Mouse (Mus musculus) midbrain, embryonic 13.5 days (tissue): ENCODE measurements around the gene Gm45062. TPM values are rescaled to one million over a fixed set of nuclear protein-coding genes. Genes with fewer than 3 reads are reported as not detected.

Source experiments
- ATAC-seq: fragments of 200-750 bp; cut with Nextera tagmentation; 2 replicates; pipeline ENCODE4 v1.8.0; 2017; ENCODE audit warnings: mild to moderate bottlenecking, moderate TSS enrichment, moderate library complexity
- H3K27ac ChIP-seq: fragments of 300-500 bp; sonication (generic); 2 replicates; pipeline ENCODE4 v1.5.1; 2015; ENCODE audit warnings: inconsistent platforms, mild to moderate bottlenecking, moderate library complexity
- H3K27me3 ChIP-seq: fragments of 300-500 bp; sonication (generic); 2 replicates; pipeline ENCODE4 v1.6.1; 2015; ENCODE audit warnings: mild to moderate bottlenecking, inconsistent platforms
- H3K36me3 ChIP-seq: fragments of 300-500 bp; sonication (generic); 2 replicates; pipeline ENCODE4 v1.6.1; 2015; ENCODE audit warnings: mild to moderate bottlenecking, inconsistent platforms
- H3K4me1 ChIP-seq: fragments of 300-500 bp; sonication (generic); replicated peaks from 2 replicates; pipeline ENCODE4 v1.6.1; 2015; ENCODE audit warnings: inconsistent platforms
- H3K4me2 ChIP-seq: fragments of 300-500 bp; sonication (generic); replicated peaks from 2 replicates; pipeline ENCODE4 v1.6.1; 2015; ENCODE audit warnings: moderate library complexity, mild to moderate bottlenecking, inconsistent platforms
- H3K4me3 ChIP-seq: fragments of 300-500 bp; sonication (generic); replicated peaks from 2 replicates; pipeline ENCODE4 v1.5.1; 2015; ENCODE audit warnings: mild to moderate bottlenecking, inconsistent platforms
- H3K9ac ChIP-seq: fragments of 300-500 bp; sonication (generic); replicated peaks from 2 replicates; pipeline ENCODE4 v1.6.1; 2015; ENCODE audit warnings: mild to moderate bottlenecking, inconsistent platforms
- H3K9me3 ChIP-seq: fragments of 300-500 bp; sonication (generic); 2 replicates; pipeline ENCODE4 v1.6.1; 2016; ENCODE audit warnings: mild to moderate bottlenecking, inconsistent platforms
- WGBS: fragments of 180-500 bp; shearing (Covaris S2); methylation state at CpG from one replicate; pipeline ENCODE4 v1.1.7; 2015; 5-methylcytosine and 5-hydroxymethylcytosine counted together
- polyA plus RNA-seq: library from polyadenylated mRNA; unstranded; fragments of >200 nt; fragmentation: Nextera tagmentation; extraction: Ambion mirVana; gene quantifications from 2 replicates; pipeline ENCODE4 v1.2.1, GENCODE M21; 2015

Gm45062 gene
- polyA plus RNA-seq, 1 experiment from 2014 or later = 18.8 TPM

DNA sequence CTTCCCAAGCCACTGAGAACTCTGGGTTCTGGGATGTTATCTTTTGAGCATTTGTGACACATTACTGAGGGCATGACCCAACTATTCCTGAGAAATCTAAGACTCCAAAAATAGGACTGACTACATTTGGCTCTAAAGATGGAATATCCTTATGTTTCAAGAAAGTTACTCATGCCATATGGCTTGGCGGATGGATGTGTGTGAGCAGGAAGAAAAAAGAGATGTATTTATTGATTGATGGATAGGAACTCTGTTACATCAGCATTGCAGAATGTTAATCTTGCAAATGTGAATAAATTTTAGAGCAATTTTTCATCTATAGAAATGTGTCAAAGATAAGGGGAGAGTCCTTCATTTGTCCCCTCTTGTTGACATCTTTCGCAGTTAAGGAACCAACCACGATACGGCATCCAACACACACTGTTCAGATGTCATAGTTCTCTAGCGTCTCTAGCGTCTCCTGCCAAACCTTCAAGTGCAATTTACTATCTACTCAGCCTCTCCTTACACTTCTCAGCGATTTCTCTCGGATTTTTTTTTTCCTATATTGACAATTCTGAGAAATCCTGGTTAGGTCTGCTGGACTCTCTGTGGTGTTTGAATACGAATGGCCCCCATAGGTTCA is 171.5 kb downstream of the Gm45062 start:
- ATAC-seq = no peak
- Histone ChIP-seq H3K4me1 (no peaks in the 10 kb centered on the region; the same call in 1 of the 2 replicates), H3K36me3 (0 out of 2 replicates have a peak, but pooled peaks cover 6% of the 10 kb centered on the region), H3K9me3 (no peaks in the 10 kb centered on the region), H3K27ac (no peak overlapping the region), H3K4me2 (no peak overlapping the region), H3K27me3 (no peaks in the 10 kb centered on the region), H3K9ac (no peak overlapping the region), H3K4me3 (no peak overlapping the region)
- 92% methylated on average over 9 of the region's 9 CpGs for WGBS

DNA sequence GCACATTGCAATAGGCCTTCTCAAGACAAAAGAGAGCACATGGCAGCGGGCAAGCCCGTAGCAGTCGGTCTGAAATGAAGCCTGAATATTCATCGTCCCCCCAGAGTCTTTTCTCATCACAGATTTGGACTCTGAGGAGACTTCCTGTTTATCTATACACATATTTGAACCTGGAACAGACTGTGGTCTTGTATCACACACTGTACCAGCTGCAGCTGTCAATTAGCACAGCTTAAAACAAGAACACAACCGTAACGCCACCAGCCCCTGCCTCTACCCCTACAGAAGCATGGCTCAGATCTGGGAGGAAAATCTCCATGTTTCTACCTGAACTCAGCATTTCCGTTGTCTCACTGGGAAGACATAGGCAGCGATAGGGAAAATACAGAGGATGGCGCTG is 173.9 kb downstream of the Gm45062 start:
- Histone ChIP-seq H3K36me3 (no peaks in the 10 kb centered on the region), H3K27me3 (no peaks in the 10 kb centered on the region), H3K4me2 (no peak overlapping the region), H3K4me1 (no peaks in the 10 kb centered on the region; the same call in 1 of the 2 replicates), H3K4me3 (no peak overlapping the region), H3K9ac (no peak overlapping the region), H3K27ac (no peak overlapping the region), H3K9me3 (no peaks in the 10 kb centered on the region)
- 70% methylated on average over 9 of the region's 9 CpGs for WGBS
- ATAC-seq = no peak

DNA sequence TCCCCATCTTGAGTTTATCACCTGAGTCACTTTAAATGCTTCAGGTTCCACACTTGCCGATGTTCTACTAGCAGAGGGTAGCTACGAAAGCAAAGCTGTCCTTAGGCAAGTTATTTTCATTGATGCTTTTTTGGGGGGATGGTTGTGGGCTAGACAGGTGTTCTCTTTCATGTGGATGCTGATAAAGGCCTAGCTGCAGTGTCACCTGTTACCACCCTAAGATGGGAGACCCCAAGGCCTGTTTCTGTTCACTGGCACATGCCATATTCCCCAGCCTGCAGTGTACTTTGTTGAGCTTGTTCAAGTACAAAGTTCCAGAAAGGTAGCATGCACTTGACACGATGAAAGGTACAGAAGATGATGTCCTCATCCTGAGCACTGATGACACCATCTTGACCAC is 178.7 kb downstream of the Gm45062 start:
- Histone ChIP-seq H3K36me3 (no peaks in the 10 kb centered on the region), H3K27ac (no peak overlapping the region), H3K4me2 (no peak overlapping the region), H3K4me3 (no peak overlapping the region), H3K9ac (no peak overlapping the region), H3K9me3 (0 out of 2 replicates have a peak, but pooled peaks cover 5% of the 10 kb centered on the region), H3K27me3 (no peaks in the 10 kb centered on the region), H3K4me1 (no peaks in the 10 kb centered on the region; the same call in 1 of the 2 replicates)
- no peak for ATAC-seq
- WGBS = 94% methylated on average over 3 of the region's 3 CpGs

DNA sequence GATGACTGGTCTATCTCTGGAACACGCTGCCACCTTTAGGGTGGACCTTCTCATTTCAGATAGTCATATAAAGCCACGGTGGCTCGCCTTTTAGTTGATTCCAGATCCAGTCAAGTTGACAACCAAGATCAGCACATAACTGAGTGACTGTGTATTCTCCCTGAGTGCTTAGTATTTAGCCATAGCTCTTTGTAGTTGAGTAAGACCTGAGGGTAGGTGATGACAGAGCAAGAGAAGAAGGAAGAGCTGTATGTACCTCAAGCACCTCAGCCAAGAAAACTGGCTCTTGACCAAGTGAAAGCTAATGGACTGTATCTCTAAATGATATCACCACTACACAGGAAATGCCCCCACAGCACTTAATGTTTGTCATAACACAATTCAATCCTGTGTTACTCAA is 182.6 kb downstream of the Gm45062 start:
- Histone ChIP-seq H3K4me3 (no peak overlapping the region), H3K4me1 (peaks cover 3% of the 10 kb centered on the region), H3K9ac (no peak overlapping the region), H3K36me3 (no peaks in the 10 kb centered on the region), H3K27me3 (no peaks in the 10 kb centered on the region), H3K4me2 (no peak overlapping the region), H3K9me3 (0 out of 2 replicates have a peak, but pooled peaks cover 5% of the 10 kb centered on the region), H3K27ac (no peak overlapping the region)
- no peak for ATAC-seq
- WGBS = 86% methylated on average over 3 of the region's 3 CpGs

DNA sequence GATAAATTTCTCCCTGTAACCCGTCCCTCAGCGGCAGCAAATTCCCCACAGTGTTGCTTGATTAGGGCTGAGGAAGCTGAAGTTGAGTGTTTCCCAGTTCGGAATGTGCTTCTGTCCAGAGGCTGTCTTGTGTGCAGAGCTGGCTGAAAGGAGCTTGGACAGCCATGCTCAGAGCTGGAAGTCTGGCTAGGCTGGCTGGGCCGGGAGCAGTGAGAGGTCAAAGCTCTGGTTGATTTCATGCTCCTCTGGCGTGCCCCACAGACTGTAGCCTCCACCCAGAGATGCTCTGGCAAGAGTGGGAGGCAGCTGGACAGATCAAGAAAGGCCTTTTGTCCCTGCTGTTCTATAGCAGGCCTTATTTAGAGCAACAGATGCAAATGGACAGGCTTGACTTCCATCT is 187.5 kb downstream of the Gm45062 start:
- WGBS = 38% methylated on average over 5 of the region's 5 CpGs

DNA sequence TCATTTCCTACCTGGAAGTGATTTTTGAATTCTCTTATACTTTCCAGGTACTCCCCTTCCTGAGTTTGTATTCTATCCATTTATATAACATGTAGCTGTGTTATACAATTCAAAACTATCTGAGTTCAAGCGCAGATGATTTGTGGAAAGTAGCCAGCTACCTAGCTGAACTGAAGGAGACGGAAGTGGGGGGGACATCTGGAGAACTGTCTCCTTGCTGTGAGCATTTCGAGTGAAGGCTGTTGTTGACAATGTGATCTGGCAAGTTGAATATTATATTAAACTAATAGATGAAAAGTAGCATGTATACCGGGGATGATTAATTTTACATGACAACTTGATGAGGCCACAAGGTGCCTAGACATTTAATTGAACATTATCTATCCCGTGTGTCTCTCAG is 196.3 kb downstream of the Gm45062 start:
- Histone ChIP-seq H3K36me3 (no peaks in the 10 kb centered on the region), H3K4me2 (no peak overlapping the region)
- WGBS = 89% methylated on average over 5 of the region's 5 CpGs

More for the DNA sequence above, 187.5 kb downstream of the Gm45062 start:
- peak; percentile 77 for ATAC-seq
- Histone ChIP-seq H3K27ac (0 out of 2 replicates have a peak overlapping the region, but pooled peaks have one; percentile 8), H3K36me3 (no peaks in the 10 kb centered on the region), H3K4me2 (no peak overlapping the region), H3K4me3 (no peak overlapping the region), H3K4me1 (peaks cover 12% of the 10 kb centered on the region), H3K9ac (no peak overlapping the region), H3K9me3 (0 out of 2 replicates have a peak, but pooled peaks cover 5% of the 10 kb centered on the region), H3K27me3 (no peaks in the 10 kb centered on the region)

DNA sequence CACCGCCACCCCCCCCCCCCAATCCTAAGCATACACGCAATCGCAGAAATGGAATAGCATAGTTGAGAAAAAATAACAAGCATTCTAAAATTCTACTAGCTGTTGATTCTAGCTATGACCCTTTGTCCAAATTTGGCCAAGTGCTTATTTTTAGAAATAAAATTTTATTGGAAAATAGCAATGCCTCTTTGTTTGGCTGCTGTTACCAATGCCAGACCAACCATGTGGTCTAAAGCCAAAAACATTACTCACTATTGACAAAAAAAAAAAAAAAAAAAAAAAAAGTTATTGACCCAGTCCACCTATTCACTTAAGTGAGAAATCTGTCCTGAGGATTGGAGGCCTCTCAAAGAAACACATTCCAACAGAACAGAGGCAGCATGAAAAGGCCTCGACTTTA is 199.3 kb downstream of the Gm45062 start:
- Histone ChIP-seq H3K27me3 (no peaks in the 10 kb centered on the region), H3K4me1 (no peaks in the 10 kb centered on the region), H3K9ac (no peak overlapping the region), H3K36me3 (no peaks in the 10 kb centered on the region), H3K4me2 (no peak overlapping the region), H3K4me3 (no peak overlapping the region), H3K27ac (no peak overlapping the region), H3K9me3 (no peaks in the 10 kb centered on the region)
- 80% methylated on average over 4 of the region's 4 CpGs for WGBS
- no peak for ATAC-seq

More for the DNA sequence above, 196.3 kb downstream of the Gm45062 start:
- Histone ChIP-seq H3K27ac (no peak overlapping the region), H3K4me3 (no peak overlapping the region), H3K27me3 (no peaks in the 10 kb centered on the region), H3K9me3 (no peaks in the 10 kb centered on the region), H3K4me1 (no peaks in the 10 kb centered on the region), H3K9ac (no peak overlapping the region)
- ATAC-seq = no peak

DNA sequence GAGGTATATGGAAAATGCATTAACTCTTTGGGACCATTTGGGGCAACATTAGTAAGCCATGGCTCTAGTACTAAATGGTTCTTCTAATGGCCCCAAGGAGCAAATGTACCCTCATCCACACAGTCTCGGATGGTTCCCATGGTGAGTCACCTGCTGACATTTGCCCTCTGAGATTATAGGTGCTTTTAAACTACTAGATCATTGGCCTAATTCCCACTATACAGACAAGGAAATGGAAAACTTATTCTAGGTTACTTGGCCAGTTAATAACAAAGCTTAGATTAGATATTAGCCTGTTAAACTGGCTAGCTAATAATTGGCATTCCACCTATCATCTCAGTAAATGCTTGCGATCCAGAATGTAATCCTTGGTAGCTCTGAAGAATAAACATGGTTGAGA is 203.2 kb downstream of the Gm45062 start:
- Histone ChIP-seq H3K36me3 (no peaks in the 10 kb centered on the region), H3K4me1 (peaks cover 4% of the 10 kb centered on the region), H3K4me2 (no peak overlapping the region), H3K4me3 (no peak overlapping the region), H3K9ac (no peak overlapping the region), H3K27me3 (no peaks in the 10 kb centered on the region), H3K27ac (no peak overlapping the region), H3K9me3 (no peaks in the 10 kb centered on the region)
- no peak for ATAC-seq
- WGBS = 94% methylated on average over 2 of the region's 2 CpGs

DNA sequence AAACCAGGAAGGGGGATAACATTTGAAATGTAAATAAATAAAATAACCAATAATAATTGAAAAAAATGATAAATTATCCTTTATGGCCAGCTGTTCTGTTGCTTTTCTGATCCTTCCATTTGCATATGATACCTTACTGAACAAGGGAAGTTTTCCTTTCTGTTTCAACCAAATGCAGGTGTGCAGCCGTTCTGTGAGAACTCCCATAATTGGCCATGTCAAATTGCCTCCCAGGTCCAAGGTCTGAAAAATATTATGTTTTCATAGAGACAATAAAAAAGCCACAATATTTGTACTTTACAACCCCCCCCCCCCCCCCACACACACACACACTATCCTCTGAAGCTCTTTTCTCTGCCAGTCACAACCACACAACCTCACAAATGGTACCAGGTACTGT is 206.1 kb downstream of the Gm45062 start:
- H3K27me3 ChIP-seq = 0 out of 2 replicates have a peak, but pooled peaks cover 4% of the 10 kb centered on the region
- H3K4me1 ChIP-seq = peaks cover 13% of the 10 kb centered on the region
- H3K4me2 ChIP-seq = no peak overlapping the region
- H3K9ac ChIP-seq = no peak overlapping the region
- 90% methylated on average over 1 of the region's 1 CpGs for WGBS
- H3K36me3 ChIP-seq = no peaks in the 10 kb centered on the region
- H3K27ac ChIP-seq = no peak overlapping the region
- H3K9me3 ChIP-seq = no peaks in the 10 kb centered on the region
- ATAC-seq = no peak
- H3K4me3 ChIP-seq = no peak overlapping the region

DNA sequence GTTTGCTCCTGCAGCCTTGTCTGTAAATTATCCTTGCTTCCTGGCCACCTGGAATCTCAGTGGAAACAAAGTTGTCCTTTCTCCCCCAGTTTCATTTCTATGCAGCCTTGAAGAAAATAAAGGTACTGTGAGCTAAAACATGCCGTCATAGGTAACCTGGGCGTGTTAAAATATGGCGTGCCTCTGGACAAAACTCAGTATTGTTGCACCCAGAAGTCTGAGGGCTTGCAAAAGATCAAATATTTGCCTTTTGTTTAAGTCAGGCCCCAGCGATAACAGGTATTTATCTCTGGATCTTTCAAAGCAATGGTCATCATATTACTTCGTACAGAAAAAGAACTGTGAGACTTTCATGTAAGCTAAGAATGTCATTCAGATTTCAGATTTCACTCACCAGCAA is 206.7 kb downstream of the Gm45062 start:
- no peaks in the 10 kb centered on the region for H3K36me3 ChIP-seq
- ATAC-seq = no peak
- 0 out of 2 replicates have a peak, but pooled peaks cover 4% of the 10 kb centered on the region for H3K27me3 ChIP-seq
- no peak overlapping the region for H3K9ac ChIP-seq
- H3K4me3 ChIP-seq = no peak overlapping the region
- H3K4me2 ChIP-seq = no peak overlapping the region
- WGBS = 89% methylated on average over 5 of the region's 5 CpGs
- H3K27ac ChIP-seq = no peak overlapping the region
- peaks cover 13% of the 10 kb centered on the region for H3K4me1 ChIP-seq
- H3K9me3 ChIP-seq = no peaks in the 10 kb centered on the region

DNA sequence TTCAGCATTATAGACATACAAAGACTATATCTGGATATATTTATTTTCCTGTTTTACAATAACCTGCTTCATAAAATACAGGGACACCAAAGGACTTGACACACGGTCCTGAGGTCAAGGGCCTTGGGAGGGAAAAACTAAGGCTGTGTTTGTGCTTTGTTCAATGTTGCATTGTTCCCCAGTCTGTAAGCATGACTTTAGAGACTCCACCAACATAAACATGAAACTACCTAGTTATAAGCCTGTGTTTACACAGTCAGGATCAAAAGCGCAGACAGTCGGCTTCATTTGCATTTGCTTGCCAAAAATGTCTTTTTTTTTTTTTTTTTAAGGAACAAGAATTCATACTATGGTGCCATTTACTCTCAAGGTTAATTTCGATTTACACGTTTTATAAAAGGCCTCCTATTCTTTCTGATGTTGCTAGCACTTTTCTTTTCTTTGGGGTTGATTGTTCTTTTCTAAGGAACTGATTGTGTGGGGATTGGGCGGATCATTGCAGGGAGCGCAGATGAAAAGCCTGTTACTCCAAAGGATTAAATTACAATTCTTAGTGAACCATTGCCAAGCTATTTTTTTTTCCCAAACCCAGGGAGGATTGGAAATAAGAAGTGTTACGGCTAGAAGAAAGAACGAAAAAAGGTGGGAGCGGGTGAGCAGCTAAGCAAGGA is 208.6 kb downstream of the Gm45062 start:
- no peaks in the 10 kb centered on the region for H3K9me3 ChIP-seq
- H3K9ac ChIP-seq = no peak overlapping the region
- H3K4me1 ChIP-seq = peaks cover 13% of the 10 kb centered on the region
- ATAC-seq = 0 out of 2 replicates have a peak, but pooled peaks have one; percentile 60
- H3K27me3 ChIP-seq = 0 out of 2 replicates have a peak, but pooled peaks cover 9% of the 10 kb centered on the region
- WGBS = 8% methylated on average over 10 of the region's 10 CpGs
- no peak overlapping the region; the same call in 1 of the 2 replicates for H3K4me2 ChIP-seq
- no peak overlapping the region for H3K27ac ChIP-seq
- no peaks in the 10 kb centered on the region for H3K36me3 ChIP-seq
- no peak overlapping the region for H3K4me3 ChIP-seq

DNA sequence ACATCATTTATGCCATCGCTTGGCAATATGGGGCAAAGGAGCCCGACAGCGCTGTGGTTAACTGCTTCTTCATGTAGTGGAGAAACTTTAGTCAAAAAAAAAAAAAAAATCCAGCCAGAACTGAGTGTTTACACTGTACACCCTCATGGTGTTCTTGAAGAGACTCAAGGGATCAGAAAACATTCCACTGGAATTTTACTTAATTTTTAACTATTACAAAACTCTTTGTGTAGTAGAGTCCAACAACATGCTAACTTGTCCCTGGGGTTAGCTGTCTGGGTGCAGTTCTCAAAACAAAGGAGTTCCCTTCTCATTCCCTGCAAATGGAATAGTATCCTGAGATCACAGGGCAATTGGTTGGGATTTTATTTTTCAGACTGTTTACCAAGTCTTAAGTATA is 210.7 kb downstream of the Gm45062 start:
- Histone ChIP-seq H3K9me3 (no peaks in the 10 kb centered on the region), H3K4me2 (no peak overlapping the region), H3K27me3 (0 out of 2 replicates have a peak, but pooled peaks cover 9% of the 10 kb centered on the region), H3K4me3 (no peak overlapping the region), H3K9ac (no peak overlapping the region), H3K4me1 (peaks cover 13% of the 10 kb centered on the region), H3K27ac (no peak overlapping the region), H3K36me3 (no peaks in the 10 kb centered on the region)
- ATAC-seq = no peak
- 99% methylated on average over 3 of the region's 3 CpGs for WGBS
